Mouse (Mus musculus) adrenal gland, postnatal 10 days (tissue): ENCODE results near the gene Cdh6. TPM values are rescaled to one million over a fixed set of nuclear protein-coding genes. Genes with fewer than 3 reads are reported as not detected.

Experiments used
- DNase-seq: peaks from one replicate; pipeline ENCODE4 v3.0.0; 2021; ENCODE audit warnings: mixed read lengths
- total RNA-seq, 2 experiments: library from RNA; stranded (reverse); gene quantifications; 2 replicates each; pipeline ENCODE4 v1.2.3; 2021

Cdh6 gene
- total RNA-seq, 2 experiments from 2014 or later = 14.5 to 21.4 TPM

DNA sequence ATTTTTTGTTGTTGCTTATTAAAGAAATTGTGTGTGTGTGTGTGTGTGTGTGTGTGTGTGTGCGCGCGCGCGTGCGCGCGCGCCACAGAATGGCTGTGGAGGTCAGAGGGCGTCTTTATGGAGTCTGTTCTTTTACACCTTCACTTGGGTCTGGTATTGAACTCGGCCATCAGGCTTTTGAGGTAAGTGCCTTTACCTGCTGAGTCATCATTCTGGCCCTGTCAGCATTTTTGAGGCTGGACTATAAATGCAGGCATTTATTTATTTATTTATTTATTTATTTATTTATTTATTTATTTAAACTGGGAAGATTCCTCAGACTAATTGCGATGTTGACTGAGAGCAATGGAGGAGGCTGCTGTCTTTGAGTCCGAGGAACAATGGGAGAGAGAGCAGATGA is 109.8 kb downstream of the Cdh6 start:
- no peak for DNase-seq

DNA sequence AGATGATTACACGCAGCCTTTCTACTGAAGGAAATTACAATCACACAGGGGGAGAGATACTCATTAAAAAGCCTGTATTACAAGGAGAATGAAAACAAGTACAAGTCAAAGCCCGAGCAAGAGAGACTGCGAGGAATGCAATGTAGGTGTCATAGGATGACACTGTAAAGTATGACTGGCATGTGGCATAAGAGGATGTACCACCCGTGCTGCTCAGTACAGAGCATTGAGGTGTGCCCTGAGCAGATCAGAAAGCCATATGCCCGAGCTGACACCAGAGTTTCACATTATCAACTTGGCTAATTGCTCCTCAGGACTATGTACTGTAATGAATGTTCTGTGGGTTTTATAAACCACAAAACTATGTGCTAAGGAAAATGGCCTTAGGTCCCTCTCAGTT is 115.7 kb downstream of the Cdh6 start:
- no peak for DNase-seq

DNA sequence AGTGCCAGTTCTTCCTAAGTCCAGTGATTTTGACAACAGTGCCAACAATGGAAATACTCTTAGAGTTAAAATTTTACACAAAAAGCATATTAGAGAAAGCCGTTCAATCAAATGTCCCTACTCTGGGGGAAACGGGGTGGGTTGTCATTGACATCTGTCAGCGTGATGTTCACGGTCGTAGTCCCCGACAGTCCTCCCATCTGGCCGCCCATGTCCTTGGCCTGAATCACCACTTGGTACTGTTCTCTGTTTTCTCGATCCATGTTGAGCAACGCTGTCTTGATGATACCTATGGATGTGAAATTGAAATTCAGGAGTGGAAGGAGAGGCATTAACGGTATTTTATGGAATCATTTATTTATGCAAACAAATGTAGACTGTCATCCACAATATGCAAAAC is 116.2 kb downstream of the Cdh6 start:
- no peak for DNase-seq

DNA sequence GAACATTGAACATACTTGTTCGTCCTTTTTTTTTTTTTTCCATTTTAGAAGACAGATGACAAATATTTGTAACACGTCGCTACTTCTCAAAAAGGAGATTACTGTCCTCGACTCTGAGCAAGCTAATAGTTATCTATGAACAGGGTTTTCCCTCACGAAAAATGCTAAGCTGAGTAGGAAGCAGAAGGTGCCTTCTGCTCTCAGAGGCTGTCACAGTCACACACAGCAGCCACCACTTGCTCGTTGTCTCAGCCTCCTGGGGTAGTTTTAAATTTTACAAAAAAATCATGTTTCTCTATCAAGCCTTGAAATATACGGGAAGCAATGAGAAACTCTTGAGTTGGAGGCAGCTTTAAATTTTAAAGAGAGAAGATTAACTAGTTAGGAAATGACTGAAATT is 125.6 kb downstream of the Cdh6 start:
- no peak for DNase-seq

DNA sequence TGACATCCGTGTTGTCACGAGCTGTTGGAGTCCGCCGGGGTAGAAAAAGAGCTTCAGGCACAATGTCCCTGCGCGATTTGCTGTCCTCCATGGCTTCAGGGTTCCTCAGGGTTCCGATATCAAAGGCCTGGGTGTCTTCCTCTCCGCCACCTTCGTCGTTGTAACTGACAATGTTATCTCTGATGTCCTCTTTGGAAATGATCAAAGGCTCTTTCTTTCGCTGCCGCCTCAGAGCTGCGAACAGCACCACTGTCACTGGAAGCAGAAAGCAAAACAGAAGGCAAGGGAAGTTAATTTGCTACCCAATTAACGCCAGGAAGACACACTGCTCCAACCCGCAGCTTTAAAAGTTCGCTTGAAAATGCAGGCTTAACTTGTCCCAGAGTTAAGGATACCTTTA is 139.0 kb downstream of the Cdh6 start:
- DNase-seq = no peak

- DNase-seq = no peak
Measured at GRCm38 (mm10) chr15:13030641-13031040, 142.8 kb downstream of the Cdh6 start.

- DNase-seq = no peak
Measured at GRCm38 (mm10) chr15:13027513-13027912, 146.0 kb downstream of the Cdh6 start.

DNA sequence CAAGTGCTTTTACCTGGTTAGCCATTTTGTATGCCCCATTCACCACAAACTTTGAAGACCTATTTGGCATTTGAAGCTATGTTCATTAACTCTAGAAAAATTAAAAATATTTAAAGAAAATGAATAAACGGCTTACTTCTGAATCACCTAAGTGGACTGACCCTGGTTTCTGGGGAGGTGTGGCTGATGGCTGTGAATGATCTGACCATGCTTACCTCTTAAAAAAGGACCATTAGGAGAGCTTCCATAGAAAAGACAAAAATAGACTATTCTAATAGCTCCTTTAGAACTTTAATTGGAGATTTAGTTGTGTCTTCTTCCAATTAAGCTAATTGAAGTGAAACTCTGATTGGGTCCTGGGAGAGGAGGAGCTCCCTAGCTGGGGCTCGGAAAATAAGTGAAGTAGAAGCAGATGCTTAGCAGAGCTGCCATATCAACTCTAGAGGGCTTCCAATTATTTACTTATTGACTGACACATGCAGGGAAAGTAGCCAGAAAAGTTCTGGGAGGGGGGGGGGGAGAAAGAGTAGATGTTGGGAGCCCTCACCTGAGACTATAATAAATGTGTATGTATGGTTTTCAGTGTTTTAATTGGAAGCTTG is 156.6 kb downstream of the Cdh6 start:
- no peak for DNase-seq

- no peak for DNase-seq
Measured at GRCm38 (mm10) chr15:13008803-13009202, 164.7 kb downstream of the Cdh6 start.

DNA sequence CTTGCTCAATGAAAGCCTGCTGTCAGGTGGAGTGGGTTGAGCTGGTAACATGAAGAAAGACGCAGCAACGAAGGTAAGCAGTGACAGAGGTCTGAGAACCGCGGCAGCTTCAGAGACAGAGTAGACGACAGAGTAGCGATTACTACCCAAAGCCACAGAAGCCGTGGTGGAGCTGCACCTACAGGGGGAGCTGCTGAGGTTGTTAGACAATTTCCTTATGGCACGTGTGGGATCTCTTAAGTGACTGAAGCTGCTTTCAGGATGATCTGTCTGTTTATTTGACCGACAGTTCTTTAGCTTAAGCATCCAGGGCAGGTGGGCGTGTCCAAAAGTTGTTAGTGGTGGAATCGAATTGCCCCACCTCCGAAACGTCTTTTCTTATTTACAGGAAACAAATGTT is 167.5 kb downstream of the Cdh6 start:
- no peak for DNase-seq

GRCm38 (mm10) chr15:13001549-13001948 is 171.9 kb downstream of the Cdh6 start:
- no peak for DNase-seq

- DNase-seq = no peak
Measured at GRCm38 (mm10) chr15:12994563-12995359, 178.7 kb downstream of the Cdh6 start.
